Mouse (Mus musculus) lung, embryonic 16.5 days (tissue): ENCODE results near the gene Tgfb3. TPM values are rescaled to one million over a fixed set of nuclear protein-coding genes. Genes with fewer than 3 reads are reported as not detected.

Experiments used
- ATAC-seq: fragments of 200-750 bp; cut with Nextera tagmentation; 2 replicates; pipeline ENCODE4 v1.8.0; 2017; ENCODE audit warnings: low read depth, mild to moderate bottlenecking, moderate library complexity
- H3K27ac ChIP-seq: fragments of 300-500 bp; sonication (generic); 2 replicates; pipeline ENCODE4 v1.5.1; 2014; ENCODE audit warnings: mild to moderate bottlenecking, control low read depth, low read length
- H3K27me3 ChIP-seq: fragments of 300-500 bp; sonication (generic); 2 replicates; pipeline ENCODE4 v1.6.1; 2014; ENCODE audit warnings: low read depth, low read length, mixed read lengths; ENCODE audit not compliant: control insufficient read depth, insufficient read depth
- H3K36me3 ChIP-seq: fragments of 300-500 bp; sonication (generic); 2 replicates; pipeline ENCODE4 v1.6.1; 2014; ENCODE audit warnings: low read length; ENCODE audit not compliant: control insufficient read depth, insufficient read depth
- H3K4me1 ChIP-seq: fragments of 300-500 bp; sonication (generic); replicated peaks from 2 replicates; pipeline ENCODE4 v1.6.1; 2014; ENCODE audit warnings: low read length, mixed read lengths; ENCODE audit not compliant: control insufficient read depth, insufficient read depth
- H3K4me2 ChIP-seq: fragments of 300-500 bp; sonication (generic); 2 replicates; pipeline ENCODE4 v1.6.1; 2014; ENCODE audit warnings: low read depth, low read length, control low read depth
- H3K4me3 ChIP-seq: fragments of 300-500 bp; sonication (generic); 2 replicates; pipeline ENCODE4 v1.5.1; 2014; ENCODE audit warnings: mild to moderate bottlenecking, low read length, control low read depth
- H3K9ac ChIP-seq: fragments of 300-500 bp; sonication (generic); 2 replicates; pipeline ENCODE4 v1.6.1; 2014; ENCODE audit warnings: low read length, control low read depth
- H3K9me3 ChIP-seq: fragments of 300-500 bp; sonication (generic); 2 replicates; pipeline ENCODE4 v1.6.1; 2016; ENCODE audit warnings: low read length; ENCODE audit not compliant: control insufficient read depth
- WGBS: fragments of 180-500 bp; shearing (Covaris S2); extraction: QIAGEN DNeasy Blood & Tissue Kit; methylation state at CpG from one replicate; pipeline ENCODE4 v1.1.7; 2014; 5-methylcytosine and 5-hydroxymethylcytosine counted together
- polyA plus RNA-seq: library from polyadenylated mRNA; unstranded; fragments of >200 nt; fragmentation: Nextera tagmentation; extraction: Ambion mirVana; gene quantifications from 2 replicates; pipeline ENCODE4 v1.2.1, GENCODE M21; 2015

Tgfb3 gene
- polyA plus RNA-seq, 1 experiment from 2014 or later, result 50.3 TPM

GRCm38 (mm10) chr12:86014621-86015020 is 64.2 kb downstream of the Tgfb3 start:
- H3K4me3 ChIP-seq, result no peak overlapping the region
- no peaks in the 10 kb centered on the region for H3K27me3 ChIP-seq
- WGBS, result 87% methylated on average over 3 of the region's 3 CpGs
- no peaks in the 10 kb centered on the region for H3K36me3 ChIP-seq
- no peak for ATAC-seq
- no peaks in the 10 kb centered on the region for H3K9me3 ChIP-seq
- H3K27ac ChIP-seq, result no peak overlapping the region
- H3K4me1 ChIP-seq, result no peaks in the 10 kb centered on the region; the same call in 1 of the 2 replicates
- H3K4me2 ChIP-seq, result no peak overlapping the region
- no peak overlapping the region for H3K9ac ChIP-seq

GRCm38 (mm10) chr12:86014174-86014573 is 64.7 kb downstream of the Tgfb3 start:
- Histone ChIP-seq H3K4me2 (no peak overlapping the region), H3K27ac (no peak overlapping the region), H3K27me3 (no peaks in the 10 kb centered on the region), H3K9ac (no peak overlapping the region), H3K4me1 (no peaks in the 10 kb centered on the region; the same call in 1 of the 2 replicates), H3K4me3 (no peak overlapping the region), H3K9me3 (no peaks in the 10 kb centered on the region), H3K36me3 (no peaks in the 10 kb centered on the region)
- ATAC-seq, result no peak
- WGBS, result 83% methylated on average over 2 of the region's 2 CpGs

- Histone ChIP-seq H3K9me3 (no peaks in the 10 kb centered on the region), H3K27me3 (no peaks in the 10 kb centered on the region), H3K4me1 (peaks cover 10% of the 10 kb centered on the region), H3K4me2 (no peak overlapping the region), H3K27ac (no peak overlapping the region), H3K36me3 (no peaks in the 10 kb centered on the region), H3K9ac (no peak overlapping the region), H3K4me3 (no peak overlapping the region)
- ATAC-seq, result no peak
- 54% methylated on average over 2 of the region's 2 CpGs for WGBS
Measured at GRCm38 (mm10) chr12:86012195-86012594, 66.6 kb downstream of the Tgfb3 start.

GRCm38 (mm10) chr12:86010656-86011055 is 68.2 kb downstream of the Tgfb3 start:
- ATAC-seq, result no peak
- no peak overlapping the region for H3K9ac ChIP-seq
- peaks cover 14% of the 10 kb centered on the region for H3K4me1 ChIP-seq
- H3K4me3 ChIP-seq, result no peak overlapping the region
- H3K36me3 ChIP-seq, result no peaks in the 10 kb centered on the region
- H3K4me2 ChIP-seq, result no peak overlapping the region
- H3K27ac ChIP-seq, result no peak overlapping the region
- WGBS, result 75% methylated on average over 5 of the region's 5 CpGs
- H3K27me3 ChIP-seq, result no peaks in the 10 kb centered on the region
- H3K9me3 ChIP-seq, result no peaks in the 10 kb centered on the region

- Histone ChIP-seq H3K4me2 (no peak overlapping the region), H3K9me3 (no peaks in the 10 kb centered on the region), H3K9ac (no peak overlapping the region), H3K27ac (peak overlapping the region; percentile 21), H3K27me3 (no peaks in the 10 kb centered on the region), H3K36me3 (no peaks in the 10 kb centered on the region), H3K4me3 (no peak overlapping the region), H3K4me1 (peaks cover 14% of the 10 kb centered on the region)
- WGBS, result 34% methylated on average over 3 of the region's 3 CpGs
- ATAC-seq, result peak; percentile 77
Measured at GRCm38 (mm10) chr12:86007377-86007776, 71.5 kb downstream of the Tgfb3 start.

Other genes starting within 250 kb of the Tgfb3 start
- gene Ift43, start 3.5 kb upstream of the Tgfb3 start, polyA plus RNA-seq, result 103 and 106 TPM in 2 replicates
- gene Gpatch2l, start 162.8 kb upstream of the Tgfb3 start, polyA plus RNA-seq, result 15.1 and 16.8 TPM in 2 replicates